Mouse (Mus musculus) T-helper 17 cell (primary cell): ENCODE measurements around the gene Olfr1219.

ENCODE experiments used
- in situ Hi-C, 2 experiments: fragments of 300-600 bp; cut with MboI, MseI; formaldehyde crosslinking; loops; 1 replicate in 1 of 2; 2 replicates in 1 of 2; pipeline ENCODE4 v1.15.1; 2025; ENCODE audit warnings: high pct_unique_total_duplicates in 2 of 2

Olfr1219 gene

GRCm38 (mm10) chr2:89083413-89083812, at the start of gene Olfr1219:
Gene Olfr1219 (minus strand): TSS chr2:89083513.
- in situ Hi-C loops: no loop called here

- in situ Hi-C loops: no loop called here
Measured at GRCm38 (mm10) chr2:89132954-89133353, 49.6 kb upstream of the Olfr1219 start, which contains the start of gene Olfr1222. Gene Olfr1222 (minus strand): TSS chr2:89133054.

- in situ Hi-C loops: no loop called here
Measured at GRCm38 (mm10) chr2:89117183-89117582, 33.9 kb upstream of the Olfr1219 start, which contains the start of gene Olfr1221. Gene Olfr1221 (minus strand): TSS chr2:89117283.

- in situ Hi-C loops: no loop called here
Measured at GRCm38 (mm10) chr2:89106735-89107134, 23.4 kb upstream of the Olfr1219 start, which contains the start of gene Olfr1220. Gene Olfr1220 (minus strand): TSS chr2:89106835.

GRCm38 (mm10) chr2:89105651-89106050, 22.3 kb upstream of the Olfr1219 start:
- in situ Hi-C loops: no loop called here

- in situ Hi-C loops: no loop called here
Measured at GRCm38 (mm10) chr2:89093848-89094247, 10.5 kb upstream of the Olfr1219 start.

GRCm38 (mm10) chr2:89081487-89081886, 1.8 kb downstream of the Olfr1219 start:
- in situ Hi-C loops: no loop called here

- in situ Hi-C loops: no loop called here
Measured at GRCm38 (mm10) chr2:89061087-89061486, 22.2 kb downstream of the Olfr1219 start, which contains the start of gene Olfr1218. Gene Olfr1218 (minus strand): TSS chr2:89061187.

- in situ Hi-C loops: no loop called here
Measured at GRCm38 (mm10) chr2:89031965-89032364, 51.3 kb downstream of the Olfr1219 start, which contains the start of gene Olfr1217. Gene Olfr1217 (minus strand): TSS chr2:89032065.
